Mouse (Mus musculus) hindbrain, embryonic 13.5 days (tissue): ENCODE results near the gene Tchh. TPM values are rescaled to one million over a fixed set of nuclear protein-coding genes. Genes with fewer than 3 reads are reported as not detected.

Experiments
- microRNA-seq: library from miRNA; unstranded; fragments of <30 nt; microRNA quantifications from one replicate; pipeline ENCODE4, GENCODE M21; 2016
- polyA plus RNA-seq: library from polyadenylated mRNA; unstranded; fragments of >200 nt; fragmentation: Nextera tagmentation; extraction: Ambion mirVana; gene quantifications from 2 replicates; pipeline ENCODE4 v1.2.1, GENCODE M21; 2015

Tchh gene
- polyA plus RNA-seq, 1 experiment from 2014 or later, result 0.95 TPM

Small RNAs within 50 kb of the gene (microRNA-seq; reads per million reads assigned to microRNA genes)
- gene Gm22752, result not detected

Other genes starting within 250 kb of the Tchh start
- not detected in 2 replicates for gene Flg2, start 245.1 kb upstream of the Tchh start, polyA plus RNA-seq
- not detected in 2 replicates for gene Flg, start 168.8 kb upstream of the Tchh start, polyA plus RNA-seq
- gene Hrnr, start 122.6 kb upstream of the Tchh start, polyA plus RNA-seq, result not detected in 2 replicates
- gene Rptn, start 48.6 kb upstream of the Tchh start, polyA plus RNA-seq, result not detected in 2 replicates
- gene Tchhl1, start 26.4 kb downstream of the Tchh start, polyA plus RNA-seq, result not detected in 2 replicates
- gene S100a11, start 78.2 kb downstream of the Tchh start, polyA plus RNA-seq, result 225 and 247 TPM in 2 replicates
- 191 and 200 TPM in 2 replicates for gene S100a10, start 112.8 kb downstream of the Tchh start, polyA plus RNA-seq
- not detected in 2 replicates for gene Tdpoz2, start 210.4 kb downstream of the Tchh start, polyA plus RNA-seq
- gene Tdpoz1, start 234.0 kb downstream of the Tchh start, polyA plus RNA-seq, result not detected in 2 replicates